Mouse (Mus musculus): Measurements from ENCODE around the gene Apoa2.

DNA sequence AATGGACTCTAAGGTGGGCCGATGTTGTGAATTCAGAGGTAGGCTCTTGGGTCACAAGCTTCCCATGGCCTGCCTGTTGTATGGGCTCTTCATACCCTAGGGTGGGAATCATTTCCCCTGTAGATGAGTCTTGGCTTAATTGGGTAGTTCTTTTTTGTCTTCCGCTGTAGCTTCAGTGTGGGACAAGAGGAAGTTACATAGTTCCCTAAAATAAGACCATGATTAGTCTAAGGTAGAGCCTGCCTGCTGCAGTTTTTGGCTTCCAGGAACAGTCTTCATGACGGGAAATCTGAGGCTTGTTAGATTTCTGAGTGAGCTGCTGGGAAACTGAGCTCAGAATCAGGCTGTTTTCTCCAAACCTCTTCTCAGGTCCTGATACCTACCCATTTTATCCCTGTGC is 47.2 kb downstream of the Apoa2 start:
- no peak for TF ChIP-seq POLR2A (IDR thresholded peaks at IDR 0.05; ENCODE audit: control insufficient read depth, low read depth, low read length)
- TF ChIP-seq CTCF (IDR thresholded peaks at IDR 0.05; ENCODE audit: control insufficient read depth, insufficient read depth, insufficient replicate concordance, low read depth, low read length) = no peak
